Mouse (Mus musculus) neural tube, embryonic 15.5 days (tissue): ENCODE data around the gene March11. TPM values are rescaled to one million over a fixed set of nuclear protein-coding genes. Genes with fewer than 3 reads are reported as not detected.

Source experiments
- ATAC-seq: fragments of 200-750 bp; cut with Nextera tagmentation; 2 replicates; pipeline ENCODE4 v1.8.0; 2017; ENCODE audit warnings: mild to moderate bottlenecking, moderate TSS enrichment, moderate library complexity; ENCODE audit not compliant: low FRiP score
- H3K27ac ChIP-seq: fragments of 300-500 bp; sonication (generic); replicated peaks from 2 replicates; pipeline ENCODE4 v1.5.1; 2015; ENCODE audit warnings: mild to moderate bottlenecking, inconsistent platforms
- H3K27me3 ChIP-seq: fragments of 300-500 bp; sonication (generic); replicated peaks from 2 replicates; pipeline ENCODE4 v1.6.1; 2015; ENCODE audit warnings: inconsistent platforms
- H3K36me3 ChIP-seq: fragments of 300-500 bp; sonication (generic); 2 replicates; pipeline ENCODE4 v1.6.1; 2015; ENCODE audit warnings: inconsistent platforms
- H3K4me1 ChIP-seq: fragments of 300-500 bp; sonication (generic); 2 replicates; pipeline ENCODE4 v1.6.1; 2015; ENCODE audit warnings: inconsistent platforms
- H3K4me2 ChIP-seq: fragments of 300-500 bp; sonication (generic); 2 replicates; pipeline ENCODE4 v1.6.1; 2015; ENCODE audit warnings: inconsistent platforms, mild to moderate bottlenecking, moderate library complexity
- H3K4me3 ChIP-seq: fragments of 300-500 bp; sonication (generic); replicated peaks from 2 replicates; pipeline ENCODE4 v1.5.1; 2015; ENCODE audit warnings: mild to moderate bottlenecking, inconsistent platforms
- H3K9ac ChIP-seq: fragments of 300-500 bp; sonication (generic); replicated peaks from 2 replicates; pipeline ENCODE4 v1.6.1; 2015; ENCODE audit warnings: mild to moderate bottlenecking, inconsistent platforms
- H3K9me3 ChIP-seq: fragments of 300-500 bp; sonication (generic); replicated peaks from 2 replicates; pipeline ENCODE4 v1.6.1; 2016; ENCODE audit warnings: inconsistent platforms
- WGBS: fragments of 180-500 bp; shearing (Covaris S2); methylation state at CpG from one replicate; pipeline ENCODE4 v1.1.7; 2015; ENCODE audit warnings: mixed read lengths; 5-methylcytosine and 5-hydroxymethylcytosine counted together
- polyA plus RNA-seq: library from polyadenylated mRNA; unstranded; fragments of >200 nt; fragmentation: Nextera tagmentation; extraction: Ambion mirVana; gene quantifications from 2 replicates; pipeline ENCODE4 v1.2.1, GENCODE M21; 2015

The March11 gene
- polyA plus RNA-seq, 1 experiment from 2014 or later: 12.9 TPM

- Histone ChIP-seq H3K4me2 (no peak overlapping the region), H3K27me3 (no peaks in the 10 kb centered on the region), H3K9ac (no peak overlapping the region), H3K36me3 (no peaks in the 10 kb centered on the region), H3K4me3 (no peak overlapping the region), H3K27ac (no peak overlapping the region), H3K9me3 (no peaks in the 10 kb centered on the region), H3K4me1 (no peaks in the 10 kb centered on the region)
- ATAC-seq: no peak
- WGBS: 75% methylated on average over 2 of the region's 2 CpGs
Observed at GRCm38 (mm10) chr15:26437113-26437512, 128.3 kb downstream of the March11 start.
